Mouse (Mus musculus): ENCODE measurements at regions not wholly inside any gene's neighbourhood (a gene's known extent, or its start where the extent isn't known, plus 50 kb on each side); places are given as distances from the start of the nearest gene placed in this dataset.

DNA sequence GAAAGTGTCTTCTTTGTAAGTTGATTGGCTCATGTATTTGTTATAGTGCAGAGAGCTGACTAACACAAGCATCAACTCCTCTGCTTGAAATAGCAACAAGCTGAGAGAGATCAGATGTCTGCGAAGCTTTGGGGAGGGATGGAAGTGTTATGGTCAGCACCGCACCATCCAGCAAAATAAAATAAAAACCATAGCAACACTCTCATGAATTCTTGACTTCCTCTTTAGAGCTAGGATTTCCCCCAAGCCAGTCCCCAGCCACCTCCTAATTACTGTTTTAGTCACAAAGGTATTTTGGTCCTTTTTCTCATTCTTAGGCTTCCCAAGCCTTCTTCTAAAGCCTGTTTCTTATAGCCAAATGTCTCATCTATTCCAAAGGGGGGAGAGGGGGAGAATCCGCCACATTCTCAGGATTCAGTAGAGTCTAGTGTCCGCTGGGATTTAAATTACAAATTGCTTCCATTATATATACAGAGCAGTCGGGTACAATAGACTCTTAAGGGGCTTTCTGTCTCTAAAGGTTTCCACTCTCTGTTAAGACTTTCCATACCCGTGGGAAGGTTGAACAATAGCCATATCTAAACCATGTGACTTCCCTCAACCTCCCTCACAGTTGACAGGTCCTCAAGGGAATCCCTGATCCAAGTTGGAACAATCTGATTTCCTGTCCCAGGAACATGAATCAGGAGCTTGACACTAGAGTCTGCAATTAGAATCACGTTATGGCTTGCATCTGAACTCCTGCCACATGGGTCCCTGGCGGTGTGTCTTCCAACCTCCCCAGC, 386.7 kb downstream of the Rapgef2 start:
- Histone ChIP-seq H3K36me3 (ENCODE audit: control insufficient read depth, insufficient read depth, low read length, poor library complexity, severe bottlenecking) (no peaks in the 10 kb centered on the region), H3K27me3 (ENCODE audit: control insufficient read depth, insufficient read depth, low read length, poor library complexity, severe bottlenecking) (no peaks in the 10 kb centered on the region), H3K27ac (ENCODE audit: insufficient read depth, low read length) (no peak overlapping the region), H3K9ac (ENCODE audit: low read depth, poor library complexity, severe bottlenecking) (no peak overlapping the region), H3K9me3 (replicated peaks; ENCODE audit: control insufficient read depth, insufficient read depth, low read length, poor library complexity, severe bottlenecking) (no peaks in the 10 kb centered on the region), H3K4me3 (ENCODE audit: low read depth, low read length) (no peak overlapping the region), H3K4me1 (ENCODE audit: control insufficient read depth, insufficient read depth, low read length) (no peaks in the 10 kb centered on the region)
- no peak for TF ChIP-seq POLR2A (IDR thresholded peaks at IDR 0.05; ENCODE audit: insufficient read depth, low read length)
- TF ChIP-seq EP300 (IDR thresholded peaks at IDR 0.05; ENCODE audit: insufficient read depth, low read depth, low read length) = no peak
- TF ChIP-seq CTCF (IDR thresholded peaks at IDR 0.05; ENCODE audit: low read depth, low read length) = no peak

DNA sequence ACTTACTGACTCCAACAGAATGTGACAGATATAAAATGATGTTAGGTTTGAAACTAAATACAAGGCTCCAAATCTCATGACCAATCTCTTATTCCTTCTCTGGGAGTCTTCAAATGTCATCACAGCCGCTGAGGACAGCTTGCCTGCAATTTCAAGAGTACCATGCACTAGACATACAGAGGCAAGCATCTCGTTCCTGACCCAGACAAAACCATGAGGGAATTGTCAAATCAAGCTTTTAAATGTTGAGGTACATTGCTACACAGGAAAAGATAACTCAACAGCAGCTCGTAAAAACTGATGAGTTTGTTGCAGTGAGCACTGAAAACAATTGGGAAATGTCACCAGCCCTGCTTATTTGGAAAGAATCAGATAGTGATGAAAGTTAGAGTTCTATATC, 397.0 kb downstream of the Rapgef2 start:
- no peaks in the 10 kb centered on the region for H3K36me3 ChIP-seq (ENCODE audit: control insufficient read depth, insufficient read depth, low read length, poor library complexity, severe bottlenecking)
- no peaks in the 10 kb centered on the region for H3K27me3 ChIP-seq (ENCODE audit: control insufficient read depth, insufficient read depth, low read length, poor library complexity, severe bottlenecking)
- H3K4me3 ChIP-seq (ENCODE audit: low read depth, low read length) = no peak overlapping the region
- no peak for TF ChIP-seq POLR2A (IDR thresholded peaks at IDR 0.05; ENCODE audit: insufficient read depth, low read length)
- no peak for TF ChIP-seq EP300 (IDR thresholded peaks at IDR 0.05; ENCODE audit: insufficient read depth, low read depth, low read length)
- no peaks in the 10 kb centered on the region for H3K4me1 ChIP-seq (ENCODE audit: control insufficient read depth, insufficient read depth, low read length)
- no peaks in the 10 kb centered on the region for H3K9me3 ChIP-seq (replicated peaks; ENCODE audit: control insufficient read depth, insufficient read depth, low read length, poor library complexity, severe bottlenecking)
- no peak overlapping the region for H3K9ac ChIP-seq (ENCODE audit: low read depth, poor library complexity, severe bottlenecking)
- H3K27ac ChIP-seq (ENCODE audit: insufficient read depth, low read length) = no peak overlapping the region

GRCm38 (mm10) chr3:78884715-78885114, 401.6 kb downstream of the Rapgef2 start:
- no peaks in the 10 kb centered on the region for H3K9me3 ChIP-seq (replicated peaks; ENCODE audit: control insufficient read depth, insufficient read depth, low read length, poor library complexity, severe bottlenecking)
- H3K4me3 ChIP-seq (ENCODE audit: low read depth, low read length) = no peak overlapping the region
- H3K4me1 ChIP-seq (ENCODE audit: control insufficient read depth, insufficient read depth, low read length) = no peaks in the 10 kb centered on the region
- H3K27ac ChIP-seq (ENCODE audit: insufficient read depth, low read length) = no peak overlapping the region
- no peak for TF ChIP-seq EP300 (IDR thresholded peaks at IDR 0.05; ENCODE audit: insufficient read depth, low read depth, low read length)
- no peak for TF ChIP-seq CTCF (IDR thresholded peaks at IDR 0.05; ENCODE audit: low read depth, low read length)
- TF ChIP-seq POLR2A (IDR thresholded peaks at IDR 0.05; ENCODE audit: insufficient read depth, low read length) = no peak
- H3K9ac ChIP-seq (ENCODE audit: low read depth, poor library complexity, severe bottlenecking) = no peak overlapping the region
- no peaks in the 10 kb centered on the region for H3K27me3 ChIP-seq (ENCODE audit: control insufficient read depth, insufficient read depth, low read length, poor library complexity, severe bottlenecking)
- no peaks in the 10 kb centered on the region for H3K36me3 ChIP-seq (ENCODE audit: control insufficient read depth, insufficient read depth, low read length, poor library complexity, severe bottlenecking)

GRCm38 (mm10) chr3:78884029-78884428, 402.3 kb downstream of the Rapgef2 start:
- Histone ChIP-seq H3K36me3 (ENCODE audit: control insufficient read depth, insufficient read depth, low read length, poor library complexity, severe bottlenecking) (no peaks in the 10 kb centered on the region), H3K9me3 (replicated peaks; ENCODE audit: control insufficient read depth, insufficient read depth, low read length, poor library complexity, severe bottlenecking) (no peaks in the 10 kb centered on the region), H3K9ac (ENCODE audit: low read depth, poor library complexity, severe bottlenecking) (no peak overlapping the region), H3K27ac (ENCODE audit: insufficient read depth, low read length) (no peak overlapping the region), H3K4me1 (ENCODE audit: control insufficient read depth, insufficient read depth, low read length) (no peaks in the 10 kb centered on the region), H3K27me3 (ENCODE audit: control insufficient read depth, insufficient read depth, low read length, poor library complexity, severe bottlenecking) (no peaks in the 10 kb centered on the region), H3K4me3 (ENCODE audit: low read depth, low read length) (no peak overlapping the region)
- no peak for TF ChIP-seq CTCF (IDR thresholded peaks at IDR 0.05; ENCODE audit: low read depth, low read length)
- no peak for TF ChIP-seq POLR2A (IDR thresholded peaks at IDR 0.05; ENCODE audit: insufficient read depth, low read length)
- no peak for TF ChIP-seq EP300 (IDR thresholded peaks at IDR 0.05; ENCODE audit: insufficient read depth, low read depth, low read length)

GRCm38 (mm10) chr3:78880072-78880471, 406.2 kb downstream of the Rapgef2 start:
- Histone ChIP-seq H3K27ac (ENCODE audit: insufficient read depth, low read length) (no peak overlapping the region), H3K36me3 (ENCODE audit: control insufficient read depth, insufficient read depth, low read length, poor library complexity, severe bottlenecking) (no peaks in the 10 kb centered on the region), H3K9ac (ENCODE audit: low read depth, poor library complexity, severe bottlenecking) (no peak overlapping the region), H3K4me3 (ENCODE audit: low read depth, low read length) (no peak overlapping the region), H3K27me3 (ENCODE audit: control insufficient read depth, insufficient read depth, low read length, poor library complexity, severe bottlenecking) (no peaks in the 10 kb centered on the region), H3K9me3 (replicated peaks; ENCODE audit: control insufficient read depth, insufficient read depth, low read length, poor library complexity, severe bottlenecking) (no peaks in the 10 kb centered on the region), H3K4me1 (ENCODE audit: control insufficient read depth, insufficient read depth, low read length) (no peaks in the 10 kb centered on the region)
- no peak for TF ChIP-seq EP300 (IDR thresholded peaks at IDR 0.05; ENCODE audit: insufficient read depth, low read depth, low read length)
- TF ChIP-seq POLR2A (IDR thresholded peaks at IDR 0.05; ENCODE audit: insufficient read depth, low read length) = no peak
- no peak for TF ChIP-seq CTCF (IDR thresholded peaks at IDR 0.05; ENCODE audit: low read depth, low read length)

- Histone ChIP-seq H3K27me3 (ENCODE audit: control insufficient read depth, insufficient read depth, low read length, poor library complexity, severe bottlenecking) (no peaks in the 10 kb centered on the region), H3K4me3 (ENCODE audit: low read depth, low read length) (no peak overlapping the region), H3K4me1 (ENCODE audit: control insufficient read depth, insufficient read depth, low read length) (no peaks in the 10 kb centered on the region), H3K27ac (ENCODE audit: insufficient read depth, low read length) (no peak overlapping the region), H3K36me3 (ENCODE audit: control insufficient read depth, insufficient read depth, low read length, poor library complexity, severe bottlenecking) (no peaks in the 10 kb centered on the region), H3K9me3 (replicated peaks; ENCODE audit: control insufficient read depth, insufficient read depth, low read length, poor library complexity, severe bottlenecking) (no peaks in the 10 kb centered on the region), H3K9ac (ENCODE audit: low read depth, poor library complexity, severe bottlenecking) (no peak overlapping the region)
- TF ChIP-seq CTCF (IDR thresholded peaks at IDR 0.05; ENCODE audit: low read depth, low read length) (no peak), EP300 (IDR thresholded peaks at IDR 0.05; ENCODE audit: insufficient read depth, low read depth, low read length) (no peak), POLR2A (IDR thresholded peaks at IDR 0.05; ENCODE audit: insufficient read depth, low read length) (no peak)
Observed at GRCm38 (mm10) chr3:78877323-78877722, 409.0 kb downstream of the Rapgef2 start.

All from ES-Bruce4 (cell line).